14 mouse cellular contexts compared by ENCODE assay signal in the genomic region with DNA sequence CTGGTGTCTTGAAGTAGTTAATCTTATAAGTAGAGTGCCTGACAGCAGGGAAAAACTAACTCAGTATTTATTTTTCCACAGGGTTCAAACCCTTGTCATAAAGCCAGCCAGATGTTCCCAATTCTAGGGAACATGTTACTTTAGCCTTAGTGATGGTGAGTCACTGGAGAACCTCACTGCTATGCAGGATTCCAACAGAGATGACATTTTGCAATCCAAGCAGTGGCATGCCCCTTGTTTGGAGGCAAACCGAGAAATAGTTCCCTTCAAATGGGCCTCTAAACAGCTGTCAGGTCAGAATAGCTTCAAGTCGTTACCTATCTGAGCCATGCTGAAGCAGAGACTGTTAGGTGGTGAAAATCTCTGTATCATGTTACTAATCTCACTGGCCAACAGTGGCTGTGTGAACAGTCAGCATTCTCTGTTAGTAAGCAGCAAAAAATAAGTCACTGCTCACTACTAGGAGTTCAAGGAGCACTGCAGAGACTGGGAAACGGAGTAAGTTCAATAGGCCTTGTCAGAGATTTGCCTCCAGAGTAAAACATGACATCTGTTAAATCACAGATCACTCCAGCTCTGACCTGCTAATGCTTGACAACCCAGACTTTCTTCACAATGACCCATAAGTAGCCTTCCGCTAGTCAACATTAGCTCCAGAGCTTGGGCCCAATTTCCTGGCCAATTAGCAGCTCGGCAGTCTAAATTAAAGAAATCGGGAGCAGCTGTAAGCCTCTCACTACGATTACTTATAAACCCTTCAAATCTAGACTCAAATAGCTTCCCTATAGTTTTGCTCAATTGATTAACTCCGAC.
DNase-seq lines count a peak whose midpoint lies in the region; ATAC-seq lines count a peak whose summit lies in the region.
"Had no signal": no experiment of that assay in that cellular context is flagged by ENCODE, and none has a peak within 500 bp of the region (broad histone marks: within the 10 kb centered on the region; RNA-seq: fewer than 3 reads in every experiment).

No protein-coding gene starts in this region.

- H3K9me3 ChIP-seq in forebrain, embryonic 16.5 days (ENCODE audit: control insufficient read depth, low read length), result no peaks in the 10 kb centered on the region
- H3K9me3 ChIP-seq in hindbrain, embryonic 11.5 days (ENCODE audit: control insufficient read depth, low read length), result no peaks in the 10 kb centered on the region
- H3K9me3 ChIP-seq: hindbrain, embryonic 15.5 days; midbrain, embryonic 13.5 days; neural tube, embryonic 13.5 days had no signal

- WGBS in forebrain, embryonic 16.5 days, result 12% methylated on average over 8 of the region's 8 CpGs
- WGBS in hindbrain, embryonic 11.5 days, result 62% methylated on average over 8 of the region's 8 CpGs

- no peak overlapping the region for H3K27ac ChIP-seq in forebrain, embryonic 16.5 days (ENCODE audit: low read length)
- H3K27ac ChIP-seq in hindbrain, embryonic 11.5 days (ENCODE audit: low read depth, low read length), result no peak overlapping the region
- H3K27ac ChIP-seq: hindbrain, embryonic 15.5 days; midbrain, embryonic 13.5 days; neural tube, embryonic 13.5 days had no signal

- H3K36me3 ChIP-seq in forebrain, embryonic 16.5 days (ENCODE audit: control insufficient read depth, insufficient read depth), result no peaks in the 10 kb centered on the region
- no peaks in the 10 kb centered on the region for H3K36me3 ChIP-seq in hindbrain, embryonic 11.5 days (ENCODE audit: control insufficient read depth, insufficient read depth, low read length)
- H3K36me3 ChIP-seq: hindbrain, embryonic 15.5 days; midbrain, embryonic 13.5 days; neural tube, embryonic 13.5 days had no signal

- H3K27me3 ChIP-seq in forebrain, embryonic 16.5 days (replicated peaks; ENCODE audit: control insufficient read depth, insufficient read depth, low read length), result no peaks in the 10 kb centered on the region
- no peaks in the 10 kb centered on the region for H3K27me3 ChIP-seq in hindbrain, embryonic 11.5 days (ENCODE audit: control insufficient read depth, insufficient read depth, low read length)
- H3K27me3 ChIP-seq: CH12.LX; hindbrain, embryonic 15.5 days had no signal

- no peak overlapping the region for H3K4me2 ChIP-seq in forebrain, embryonic 16.5 days (ENCODE audit: low read length)
- H3K4me2 ChIP-seq in hindbrain, embryonic 11.5 days (replicated peaks; ENCODE audit: low read depth, low read length), result no peak overlapping the region
- H3K4me2 ChIP-seq: hindbrain, embryonic 15.5 days; midbrain, embryonic 13.5 days; neural tube, embryonic 13.5 days had no signal

- H3K4me3 ChIP-seq in forebrain, embryonic 16.5 days (replicated peaks; ENCODE audit: low read length), result no peak overlapping the region
- no peak overlapping the region for H3K4me3 ChIP-seq in hindbrain, embryonic 11.5 days (ENCODE audit: low read depth, low read length)
- H3K4me3 ChIP-seq: hindbrain, embryonic 15.5 days; midbrain, embryonic 13.5 days; neural tube, embryonic 13.5 days had no signal

- ATAC-seq in forebrain, embryonic 16.5 days, result peak; percentile 43; the same call in 1 of the 2 replicates
- no peak for ATAC-seq in hindbrain, embryonic 11.5 days (ENCODE audit: low FRiP score)
- ATAC-seq: midbrain, embryonic 13.5 days had no signal

- peaks cover 10% of the 10 kb centered on the region for H3K4me1 ChIP-seq in forebrain, embryonic 16.5 days (replicated peaks; ENCODE audit: control insufficient read depth, insufficient read depth, low read length)
- H3K4me1 ChIP-seq in hindbrain, embryonic 11.5 days (replicated peaks; ENCODE audit: control insufficient read depth, insufficient read depth, low read length), result no peaks in the 10 kb centered on the region

- peak; percentile 20 for DNase-seq in kidney, adult 9 months
- DNase-seq in kidney, postnatal 36 days, result no peak
- DNase-seq in embryo, embryonic 11 days, result peak; percentile 67
- peak; percentile 39 for DNase-seq in mesoderm, embryonic 11.5 days (ENCODE audit: low read depth, low spot score)
- DNase-seq in testis, postnatal 10 days (ENCODE audit: low spot score), result no peak
- no peak for DNase-seq in hindbrain, embryonic 11.5 days (ENCODE audit: low spot score)
- DNase-seq: adrenal gland, postnatal 10 days; lung, adult 2 months; thymus, postnatal 36 days had no signal

- no peak overlapping the region for H3K9ac ChIP-seq in forebrain, embryonic 16.5 days (replicated peaks; ENCODE audit: low read depth, low read length)
- no peak overlapping the region for H3K9ac ChIP-seq in hindbrain, embryonic 11.5 days (ENCODE audit: low read depth, low read length)
- H3K9ac ChIP-seq: hindbrain, embryonic 15.5 days; midbrain, embryonic 13.5 days; neural tube, embryonic 13.5 days had no signal

Comparison
In these comparisons a context has a peak if more than half of its experiments do, and no peak if none do; other contexts are left out.
1. DNase-seq: peak in kidney, adult 9 months (single experiment), embryo, embryonic 11 days (single experiment) and mesoderm, embryonic 11.5 days (single experiment); none in kidney, postnatal 36 days (0 of 2), testis, postnatal 10 days (single experiment) and hindbrain, embryonic 11.5 days (single experiment).